Mouse (Mus musculus) kidney, postnatal 0 days (tissue): ENCODE data around the gene Adamts2. TPM values are rescaled to one million over a fixed set of nuclear protein-coding genes. Genes with fewer than 3 reads are reported as not detected.
A peak's percentile ranks its signal among the peaks of the same experiment; 100 is the strongest.

Source experiments
- ATAC-seq: fragments of 200-750 bp; cut with Nextera tagmentation; replicated peaks from 2 replicates; pipeline ENCODE4 v1.8.0; 2017; ENCODE audit warnings: low read depth, moderate number of reproducible peaks, moderate TSS enrichment, moderate library complexity; ENCODE audit not compliant: low FRiP score
- DNase-seq: peaks from one replicate; pipeline ENCODE4 v3.0.0-alpha.2; 2016; ENCODE audit warnings: low spot score
- H3K27ac ChIP-seq: fragments of 300-500 bp; sonication (generic); 2 replicates; pipeline ENCODE4 v1.5.1; 2014; ENCODE audit warnings: mild to moderate bottlenecking
- H3K27me3 ChIP-seq: fragments of 300-500 bp; sonication (generic); 2 replicates; pipeline ENCODE4 v1.6.1; 2014; ENCODE audit warnings: low read length, mixed read lengths; ENCODE audit not compliant: insufficient read depth
- H3K36me3 ChIP-seq: fragments of 300-500 bp; sonication (generic); 2 replicates; pipeline ENCODE4 v1.6.1; 2014; ENCODE audit warnings: low read length, mixed read lengths; ENCODE audit not compliant: insufficient read depth
- H3K4me1 ChIP-seq: fragments of 300-500 bp; sonication (generic); replicated peaks from 2 replicates; pipeline ENCODE4 v1.6.1; 2014; ENCODE audit warnings: antibody characterized with exemption, low read length, mixed read lengths; ENCODE audit not compliant: insufficient read depth
- H3K4me2 ChIP-seq: fragments of 300-500 bp; sonication (generic); 2 replicates; pipeline ENCODE4 v1.6.1; 2014; ENCODE audit warnings: mild to moderate bottlenecking, low read length, moderate library complexity, mixed read lengths
- H3K4me3 ChIP-seq: fragments of 300-500 bp; sonication (generic); replicated peaks from 2 replicates; pipeline ENCODE4 v1.5.1; 2014; ENCODE audit warnings: low read depth, low read length
- H3K9ac ChIP-seq: fragments of 300-500 bp; sonication (generic); 2 replicates; pipeline ENCODE4 v1.6.1; 2014; ENCODE audit warnings: low read depth, low read length
- H3K9me3 ChIP-seq: fragments of 300-500 bp; sonication (generic); replicated peaks from 2 replicates; pipeline ENCODE4 v1.6.1; 2016; ENCODE audit warnings: low read length, inconsistent platforms, mixed read lengths
- CTCF ChIP-seq: IDR thresholded peaks from 2 replicates; pipeline ENCODE4 v1.5.1; 2016; ENCODE audit warnings: antibody characterized with exemption, low read depth, mild to moderate bottlenecking, moderate library complexity
- WGBS: fragments of 180-500 bp; shearing (Covaris S2); extraction: QIAGEN DNeasy Blood & Tissue Kit; methylation state at CpG from one replicate; pipeline ENCODE4 v1.1.7; 2014; 5-methylcytosine and 5-hydroxymethylcytosine counted together
- polyA plus RNA-seq: library from polyadenylated mRNA; unstranded; fragments of >200 nt; fragmentation: Nextera tagmentation; extraction: Ambion mirVana; gene quantifications from 2 replicates; pipeline ENCODE4 v1.2.1, GENCODE M21; 2015

Adamts2 gene
- polyA plus RNA-seq, 1 experiment from 2014 or later = 5.0 TPM

- 15% methylated on average over 22 of the region's 22 CpGs for WGBS
- Histone ChIP-seq H3K4me3 (peak within 1 kb of the TSS; percentile 35), H3K27ac (peak within 1 kb of the TSS; percentile 79), H3K27me3 (no peaks in the 10 kb centered on the region), H3K36me3 (no peaks in the 10 kb centered on the region), H3K9me3 (no peaks in the 10 kb centered on the region), H3K9ac (peak within 1 kb of the TSS; percentile 60), H3K4me2 (peak within 1 kb of the TSS; percentile 66), H3K4me1 (no peaks in the 10 kb centered on the region; the same call in none of the 2 replicates)
- TF ChIP-seq CTCF = no peak
- ATAC-seq (peak; percentile 89), DNase-seq (peak; percentile 94)
These were observed 239.3 kb downstream of the Adamts2 start, which contains the start of gene Zfp879 for GRCm38 (mm10) chr11:50841023-50841735. Gene Zfp879 (minus strand): TSS chr11:50841552.

- Histone ChIP-seq H3K27ac (no peak overlapping the region), H3K9ac (no peak overlapping the region), H3K9me3 (no peaks in the 10 kb centered on the region), H3K4me2 (no peak overlapping the region), H3K36me3 (no peaks in the 10 kb centered on the region), H3K27me3 (peaks cover 14% of the 10 kb centered on the region), H3K4me1 (peaks cover 8% of the 10 kb centered on the region), H3K4me3 (no peak overlapping the region)
- TF ChIP-seq CTCF = no peak
- WGBS = 93% methylated on average over 3 of the region's 3 CpGs
- no peak for DNase-seq
- no peak for ATAC-seq
These were observed 244.1 kb downstream of the Adamts2 start for GRCm38 (mm10) chr11:50845951-50846350.

GRCm38 (mm10) chr11:50847047-50847446 is 245.2 kb downstream of the Adamts2 start:
- H3K4me3 ChIP-seq = no peak overlapping the region
- 68% methylated on average over 5 of the region's 5 CpGs for WGBS
- peaks cover 16% of the 10 kb centered on the region; the same call in 1 of the 2 replicates for H3K4me1 ChIP-seq
- peak; percentile 63 for TF ChIP-seq CTCF
- H3K27ac ChIP-seq = no peak overlapping the region
- no peaks in the 10 kb centered on the region for H3K9me3 ChIP-seq
- DNase-seq (peak; percentile 4), ATAC-seq (no peak)
- no peak overlapping the region for H3K4me2 ChIP-seq
- H3K36me3 ChIP-seq = no peaks in the 10 kb centered on the region
- no peak overlapping the region for H3K9ac ChIP-seq
- H3K27me3 ChIP-seq = peaks cover 25% of the 10 kb centered on the region

GRCm38 (mm10) chr11:50848520-50849137 is 246.7 kb downstream of the Adamts2 start:
- 35% methylated on average over 3 of the region's 3 CpGs for WGBS
- H3K4me1 ChIP-seq = peaks cover 16% of the 10 kb centered on the region; the same call in 1 of the 2 replicates
- H3K4me3 ChIP-seq = no peak overlapping the region
- H3K36me3 ChIP-seq = no peaks in the 10 kb centered on the region
- H3K9ac ChIP-seq = no peak overlapping the region
- ATAC-seq (no peak), DNase-seq (no peak)
- H3K4me2 ChIP-seq = no peak overlapping the region
- TF ChIP-seq CTCF = no peak
- no peak overlapping the region for H3K27ac ChIP-seq
- peaks cover 35% of the 10 kb centered on the region for H3K27me3 ChIP-seq
- no peaks in the 10 kb centered on the region for H3K9me3 ChIP-seq

- H3K4me1 ChIP-seq = peaks cover 16% of the 10 kb centered on the region; the same call in 1 of the 2 replicates
- H3K27ac ChIP-seq = no peak overlapping the region
- H3K4me3 ChIP-seq = no peak overlapping the region
- ATAC-seq = no peak
- no peak for DNase-seq
- H3K36me3 ChIP-seq = no peaks in the 10 kb centered on the region
- no peak for TF ChIP-seq CTCF
- H3K9me3 ChIP-seq = no peaks in the 10 kb centered on the region
- WGBS = 0% methylated on average over 10 of the region's 10 CpGs
- H3K4me2 ChIP-seq = no peak overlapping the region
- H3K9ac ChIP-seq = no peak overlapping the region
- peaks cover 35% of the 10 kb centered on the region for H3K27me3 ChIP-seq
These were observed 247.4 kb downstream of the Adamts2 start for GRCm38 (mm10) chr11:50849310-50849709.

GRCm38 (mm10) chr11:50850177-50850735 is 248.4 kb downstream of the Adamts2 start, which contains the start of gene Grm6:
Gene Grm6 (plus strand): TSS chr11:50850685.
- Histone ChIP-seq H3K27ac (no peak within 1 kb of the TSS), H3K4me3 (peak within 1 kb of the TSS; percentile 40), H3K9ac (0 out of 2 replicates have a peak within 1 kb of the TSS, but pooled peaks have one; percentile 31), H3K9me3 (no peaks in the 10 kb centered on the region), H3K36me3 (no peaks in the 10 kb centered on the region), H3K4me1 (peaks cover 16% of the 10 kb centered on the region; the same call in 1 of the 2 replicates), H3K27me3 (peaks cover 35% of the 10 kb centered on the region), H3K4me2 (peak within 1 kb of the TSS; percentile 71)
- no peak for ATAC-seq
- no peak for DNase-seq
- TF ChIP-seq CTCF = no peak
- WGBS = 1% methylated on average over 11 of the region's 11 CpGs
